Mouse (Mus musculus) midbrain, embryonic 12.5 days (tissue): ENCODE measurements around the gene Catsperz. TPM values are rescaled to one million over a fixed set of nuclear protein-coding genes. Genes with fewer than 3 reads are reported as not detected.
A peak's percentile ranks its signal among the peaks of the same experiment; 100 is the strongest.
"Not testable (repeated sequence)": the region's sequence is repeated elsewhere in the genome, so short reads cannot be mapped to it uniquely, and the experiment has no call there.

Source experiments
- ATAC-seq: fragments of 200-750 bp; cut with Nextera tagmentation; 2 replicates; pipeline ENCODE4 v1.8.0; 2017; ENCODE audit warnings: low read depth, moderate TSS enrichment, moderate library complexity; ENCODE audit not compliant: low FRiP score
- H3K27ac ChIP-seq: fragments of 300-500 bp; sonication (generic); replicated peaks from 2 replicates; pipeline ENCODE4 v1.5.1; 2016; ENCODE audit warnings: mild to moderate bottlenecking
- H3K27me3 ChIP-seq: fragments of 300-500 bp; sonication (generic); 2 replicates; pipeline ENCODE4 v1.6.1; 2016; ENCODE audit warnings: mild to moderate bottlenecking
- H3K36me3 ChIP-seq: fragments of 300-500 bp; sonication (generic); 2 replicates; pipeline ENCODE4 v1.6.1; 2016
- H3K4me1 ChIP-seq: fragments of 300-500 bp; sonication (generic); 2 replicates; pipeline ENCODE4 v1.6.1; 2016
- H3K4me2 ChIP-seq: fragments of 300-500 bp; sonication (generic); replicated peaks from 2 replicates; pipeline ENCODE4 v1.6.1; 2016; ENCODE audit warnings: mild to moderate bottlenecking, moderate library complexity
- H3K4me3 ChIP-seq: fragments of 300-500 bp; sonication (generic); 2 replicates; pipeline ENCODE4 v1.5.1; 2016; ENCODE audit warnings: mild to moderate bottlenecking
- H3K9ac ChIP-seq: fragments of 300-500 bp; sonication (generic); replicated peaks from 2 replicates; pipeline ENCODE4 v1.6.1; 2016; ENCODE audit warnings: mild to moderate bottlenecking, moderate library complexity
- H3K9me3 ChIP-seq: fragments of 300-500 bp; sonication (generic); 2 replicates; pipeline ENCODE4 v1.6.1; 2016; ENCODE audit warnings: mild to moderate bottlenecking
- WGBS: fragments of 180-500 bp; shearing (Covaris S2); methylation state at CpG from one replicate; pipeline ENCODE4 v1.1.7; 2016; 5-methylcytosine and 5-hydroxymethylcytosine counted together
- polyA plus RNA-seq: library from polyadenylated mRNA; unstranded; fragments of >200 nt; fragmentation: Nextera tagmentation; extraction: Ambion mirVana; gene quantifications from 2 replicates; pipeline ENCODE4 v1.2.1, GENCODE M21; 2016

Gene Catsperz
- polyA plus RNA-seq, 1 experiment from 2014 or later, result 0.68 TPM

GRCm38 (mm10) chr19:6919876-6920740, 5.1 kb downstream of the Catsperz start:
- Histone ChIP-seq H3K27me3 (peaks cover 31% of the 10 kb centered on the region), H3K4me3 (peak overlapping the region; percentile 91), H3K27ac (no peak overlapping the region), H3K4me2 (peak overlapping the region; percentile 91), H3K36me3 (no peaks in the 10 kb centered on the region), H3K4me1 (peaks cover 30% of the 10 kb centered on the region), H3K9ac (peak overlapping the region; percentile 96), H3K9me3 (no peaks in the 10 kb centered on the region)
- ATAC-seq, result no peak
- 40% methylated on average over 8 of the region's 8 CpGs for WGBS

- Histone ChIP-seq H3K4me3 (no peak overlapping the region), H3K27me3 (peaks cover 25% of the 10 kb centered on the region), H3K9ac (0 out of 2 replicates have a peak overlapping the region, but pooled peaks have one; percentile 20), H3K9me3 (no peaks in the 10 kb centered on the region), H3K4me1 (peaks cover 24% of the 10 kb centered on the region), H3K4me2 (peak overlapping the region; percentile 91; the same call in 1 of the 2 replicates), H3K36me3 (no peaks in the 10 kb centered on the region), H3K27ac (no peak overlapping the region)
- no peak for ATAC-seq
Measured at GRCm38 (mm10) chr19:6919431-6919830, 5.7 kb downstream of the Catsperz start.

- ATAC-seq, result no peak
- no peak overlapping the region for H3K9ac ChIP-seq
- H3K9me3 ChIP-seq, result no peaks in the 10 kb centered on the region
- no peak overlapping the region for H3K4me2 ChIP-seq
- H3K4me3 ChIP-seq, result no peak overlapping the region
- WGBS, result 88% methylated on average over 4 of the region's 4 CpGs
- H3K36me3 ChIP-seq, result peaks cover 11% of the 10 kb centered on the region
- peaks cover 24% of the 10 kb centered on the region for H3K4me1 ChIP-seq
- no peak overlapping the region for H3K27ac ChIP-seq
- peaks cover 13% of the 10 kb centered on the region for H3K27me3 ChIP-seq
Measured at GRCm38 (mm10) chr19:6918321-6918720, 6.9 kb downstream of the Catsperz start.

- Histone ChIP-seq H3K27ac (no peak overlapping the region), H3K27me3 (no peaks in the 10 kb centered on the region), H3K4me3 (no peak overlapping the region), H3K4me1 (peaks cover 18% of the 10 kb centered on the region), H3K36me3 (peaks cover 29% of the 10 kb centered on the region), H3K9me3 (no peaks in the 10 kb centered on the region), H3K9ac (no peak overlapping the region), H3K4me2 (no peak overlapping the region)
- ATAC-seq, result no peak
- WGBS, result 85% methylated on average over 4 of the region's 4 CpGs
Measured at GRCm38 (mm10) chr19:6916496-6916895, 8.7 kb downstream of the Catsperz start.

- 90% methylated on average over 4 of the region's 4 CpGs for WGBS
- Histone ChIP-seq H3K4me1 (peaks cover 19% of the 10 kb centered on the region), H3K9ac (no peak overlapping the region), H3K9me3 (no peaks in the 10 kb centered on the region), H3K4me3 (no peak overlapping the region), H3K27me3 (no peaks in the 10 kb centered on the region), H3K36me3 (peaks cover 34% of the 10 kb centered on the region), H3K4me2 (no peak overlapping the region), H3K27ac (no peak overlapping the region)
- ATAC-seq, result no peak
Measured at GRCm38 (mm10) chr19:6915276-6915675, 9.9 kb downstream of the Catsperz start.

GRCm38 (mm10) chr19:6914540-6914939, 10.6 kb downstream of the Catsperz start:
- 88% methylated on average over 9 of the region's 9 CpGs for WGBS

GRCm38 (mm10) chr19:6913991-6914390, 11.2 kb downstream of the Catsperz start:
- H3K4me2 ChIP-seq, result no peak overlapping the region
- H3K27ac ChIP-seq, result no peak overlapping the region
- H3K4me3 ChIP-seq, result no peak overlapping the region
- H3K27me3 ChIP-seq, result no peaks in the 10 kb centered on the region
- 88% methylated on average over 11 of the region's 11 CpGs for WGBS
- H3K9me3 ChIP-seq, result no peaks in the 10 kb centered on the region
- no peak overlapping the region for H3K9ac ChIP-seq
- peaks cover 34% of the 10 kb centered on the region for H3K36me3 ChIP-seq
- peaks cover 13% of the 10 kb centered on the region for H3K4me1 ChIP-seq
- no peak for ATAC-seq

More at GRCm38 (mm10) chr19:6914540-6914939, 10.6 kb downstream of the Catsperz start:
- peaks cover 34% of the 10 kb centered on the region for H3K36me3 ChIP-seq
- no peaks in the 10 kb centered on the region for H3K9me3 ChIP-seq
- H3K4me3 ChIP-seq, result no peak overlapping the region
- H3K4me2 ChIP-seq, result no peak overlapping the region
- H3K27me3 ChIP-seq, result no peaks in the 10 kb centered on the region
- H3K4me1 ChIP-seq, result peaks cover 12% of the 10 kb centered on the region
- no peak overlapping the region for H3K9ac ChIP-seq
- H3K27ac ChIP-seq, result no peak overlapping the region
- ATAC-seq, result no peak

GRCm38 (mm10) chr19:6913036-6913435, 12.1 kb downstream of the Catsperz start:
- 88% methylated on average over 6 of the region's 6 CpGs for WGBS
- Histone ChIP-seq H3K4me2 (no peak overlapping the region), H3K4me3 (no peak overlapping the region), H3K36me3 (peaks cover 34% of the 10 kb centered on the region), H3K9ac (no peak overlapping the region), H3K4me1 (peaks cover 23% of the 10 kb centered on the region), H3K9me3 (no peaks in the 10 kb centered on the region), H3K27ac (no peak overlapping the region), H3K27me3 (no peaks in the 10 kb centered on the region)
- no peak for ATAC-seq

GRCm38 (mm10) chr19:6912205-6912970, 12.8 kb downstream of the Catsperz start:
- H3K27ac ChIP-seq, result no peak overlapping the region
- 94% methylated on average over 15 of the region's 15 CpGs for WGBS
- H3K36me3 ChIP-seq, result peaks cover 34% of the 10 kb centered on the region
- H3K9ac ChIP-seq, result no peak overlapping the region
- no peaks in the 10 kb centered on the region for H3K27me3 ChIP-seq
- H3K4me2 ChIP-seq, result no peak overlapping the region
- ATAC-seq, result no peak
- 0 out of 2 replicates have a peak overlapping the region, but pooled peaks have one; percentile 0 for H3K4me3 ChIP-seq
- H3K4me1 ChIP-seq, result peaks cover 28% of the 10 kb centered on the region
- H3K9me3 ChIP-seq, result no peaks in the 10 kb centered on the region

GRCm38 (mm10) chr19:6911101-6912074, 13.8 kb downstream of the Catsperz start:
- Histone ChIP-seq H3K9ac (no peak overlapping the region; the same call in 1 of the 2 replicates), H3K27ac (no peak overlapping the region), H3K36me3 (peaks cover 42% of the 10 kb centered on the region), H3K4me3 (peak overlapping the region; percentile 60), H3K4me1 (peaks cover 28% of the 10 kb centered on the region), H3K27me3 (no peaks in the 10 kb centered on the region), H3K9me3 (no peaks in the 10 kb centered on the region), H3K4me2 (peak overlapping the region; percentile 88)
- 82% methylated on average over 19 of the region's 19 CpGs for WGBS
- no peak for ATAC-seq

GRCm38 (mm10) chr19:6910306-6910705, 14.9 kb downstream of the Catsperz start:
- not testable (repeated sequence) for H3K9me3 ChIP-seq, H3K27me3 ChIP-seq
- peak; percentile 39 for ATAC-seq
- Histone ChIP-seq H3K9ac (peak overlapping the region; percentile 79), H3K27ac (peak overlapping the region; percentile 96), H3K36me3 (peaks cover 52% of the 10 kb centered on the region), H3K4me1 (peaks cover 28% of the 10 kb centered on the region), H3K4me2 (peak overlapping the region; percentile 88), H3K4me3 (peak overlapping the region; percentile 60)
- WGBS, result under 1% methylated on average over 30 of the region's 30 CpGs
